Mouse (Mus musculus): ENCODE results near the gene Rybp. TPM values are rescaled to one million over a fixed set of nuclear protein-coding genes. Genes with fewer than 3 reads are reported as not detected.

Rybp gene
- polyA plus RNA-seq, 2 experiments: 17.2 to 59.0 TPM

- H3K4me1 ChIP-seq (ENCODE audit: control insufficient read depth, insufficient read depth, low read length): peaks cover 14% of the 10 kb centered on the region
- H3K27me3 ChIP-seq (ENCODE audit: control insufficient read depth, insufficient read depth, low read length): no peaks in the 10 kb centered on the region
- no peak for ATAC-seq (ENCODE audit: low FRiP score, low read depth)
- TF ChIP-seq POLR2A (IDR thresholded peaks at IDR 0.05; ENCODE audit: borderline replicate concordance, extremely low read depth, insufficient read depth, insufficient read length): no peak
- no peak overlapping the region for H3K4me3 ChIP-seq (replicated peaks; ENCODE audit: low read length)
- 91% methylated on average over 1 of the region's 1 CpGs for WGBS
- H3K9me3 ChIP-seq (ENCODE audit: control insufficient read depth, low read length): no peaks in the 10 kb centered on the region
- H3K36me3 ChIP-seq (ENCODE audit: control insufficient read depth, insufficient read depth, low read length): no peaks in the 10 kb centered on the region
- DNase-seq (ENCODE audit: low spot score): no peak
- H3K27ac ChIP-seq (replicated peaks; ENCODE audit: low read depth, low read length): no peak overlapping the region
- no peak overlapping the region for H3K4me2 ChIP-seq (replicated peaks; ENCODE audit: low read depth, low read length, severe bottlenecking)
- no peak overlapping the region for H3K9ac ChIP-seq (ENCODE audit: low read depth, low read length, severe bottlenecking)
Observed at GRCm38 (mm10) chr6:100259607-100260006, 27.7 kb downstream of the Rybp start.

GRCm38 (mm10) chr6:100258278-100258677, 29.0 kb downstream of the Rybp start:
- no peak for TF ChIP-seq POLR2A (IDR thresholded peaks at IDR 0.05; ENCODE audit: borderline replicate concordance, extremely low read depth, insufficient read depth, insufficient read length)
- DNase-seq (ENCODE audit: low spot score) (no peak), ATAC-seq (ENCODE audit: low FRiP score, low read depth) (no peak)
- Histone ChIP-seq H3K27ac (replicated peaks; ENCODE audit: low read depth, low read length) (no peak overlapping the region), H3K9me3 (ENCODE audit: control insufficient read depth, low read length) (no peaks in the 10 kb centered on the region), H3K36me3 (ENCODE audit: control insufficient read depth, insufficient read depth, low read length) (no peaks in the 10 kb centered on the region), H3K4me1 (ENCODE audit: control insufficient read depth, insufficient read depth, low read length) (peaks cover 17% of the 10 kb centered on the region), H3K4me2 (replicated peaks; ENCODE audit: low read depth, low read length, severe bottlenecking) (no peak overlapping the region), H3K9ac (ENCODE audit: low read depth, low read length, severe bottlenecking) (no peak overlapping the region), H3K4me3 (replicated peaks; ENCODE audit: low read length) (no peak overlapping the region), H3K27me3 (ENCODE audit: control insufficient read depth, insufficient read depth, low read length) (no peaks in the 10 kb centered on the region)

- Histone ChIP-seq H3K36me3 (ENCODE audit: control insufficient read depth, insufficient read depth, low read length) (no peaks in the 10 kb centered on the region), H3K9me3 (ENCODE audit: control insufficient read depth, low read length) (no peaks in the 10 kb centered on the region), H3K27me3 (ENCODE audit: control insufficient read depth, insufficient read depth, low read length) (no peaks in the 10 kb centered on the region), H3K4me1 (ENCODE audit: control insufficient read depth, insufficient read depth, low read length) (peaks cover 23% of the 10 kb centered on the region), H3K4me2 (replicated peaks; ENCODE audit: low read depth, low read length, severe bottlenecking) (no peak overlapping the region), H3K4me3 (replicated peaks; ENCODE audit: low read length) (no peak overlapping the region), H3K9ac (ENCODE audit: low read depth, low read length, severe bottlenecking) (no peak overlapping the region), H3K27ac (replicated peaks; ENCODE audit: low read depth, low read length) (no peak overlapping the region)
- TF ChIP-seq POLR2A (IDR thresholded peaks at IDR 0.05; ENCODE audit: borderline replicate concordance, extremely low read depth, insufficient read depth, insufficient read length): no peak
- WGBS: 53% methylated on average over 1 of the region's 1 CpGs
- ATAC-seq (ENCODE audit: low FRiP score, low read depth) (no peak), DNase-seq (ENCODE audit: low spot score) (no peak)
Observed at GRCm38 (mm10) chr6:100255411-100255810, 31.9 kb downstream of the Rybp start.

- no peak for TF ChIP-seq POLR2A (IDR thresholded peaks at IDR 0.05; ENCODE audit: borderline replicate concordance, extremely low read depth, insufficient read depth, insufficient read length)
- H3K9ac ChIP-seq (ENCODE audit: low read depth, low read length, severe bottlenecking): no peak overlapping the region
- no peaks in the 10 kb centered on the region for H3K36me3 ChIP-seq (ENCODE audit: control insufficient read depth, insufficient read depth, low read length)
- no peak overlapping the region for H3K4me3 ChIP-seq (replicated peaks; ENCODE audit: low read length)
- WGBS: 94% methylated on average over 1 of the region's 1 CpGs
- H3K27me3 ChIP-seq (ENCODE audit: control insufficient read depth, insufficient read depth, low read length): no peaks in the 10 kb centered on the region
- no peak overlapping the region for H3K27ac ChIP-seq (replicated peaks; ENCODE audit: low read depth, low read length)
- DNase-seq (ENCODE audit: low spot score) (no peak), ATAC-seq (ENCODE audit: low FRiP score, low read depth) (no peak)
- no peaks in the 10 kb centered on the region for H3K9me3 ChIP-seq (ENCODE audit: control insufficient read depth, low read length)
- H3K4me2 ChIP-seq (replicated peaks; ENCODE audit: low read depth, low read length, severe bottlenecking): no peak overlapping the region
- H3K4me1 ChIP-seq (ENCODE audit: control insufficient read depth, insufficient read depth, low read length): peaks cover 26% of the 10 kb centered on the region
Observed at GRCm38 (mm10) chr6:100254671-100255070, 32.6 kb downstream of the Rybp start.

- DNase-seq (ENCODE audit: low spot score): no peak
- Histone ChIP-seq H3K9ac (ENCODE audit: low read depth, low read length, severe bottlenecking) (no peak overlapping the region), H3K27ac (replicated peaks; ENCODE audit: low read depth, low read length) (no peak overlapping the region), H3K4me1 (ENCODE audit: control insufficient read depth, insufficient read depth, low read length) (no peaks in the 10 kb centered on the region; the same call in 1 of the 2 replicates), H3K27me3 (ENCODE audit: control insufficient read depth, insufficient read depth, low read length) (no peaks in the 10 kb centered on the region), H3K9me3 (ENCODE audit: control insufficient read depth, low read length) (no peaks in the 10 kb centered on the region), H3K4me3 (replicated peaks; ENCODE audit: low read length) (no peak overlapping the region), H3K36me3 (ENCODE audit: control insufficient read depth, insufficient read depth, low read length) (no peaks in the 10 kb centered on the region), H3K4me2 (replicated peaks; ENCODE audit: low read depth, low read length, severe bottlenecking) (no peak overlapping the region)
- TF ChIP-seq POLR2A (IDR thresholded peaks at IDR 0.05; ENCODE audit: borderline replicate concordance, extremely low read depth, insufficient read depth, insufficient read length): no peak
- WGBS: 57% methylated on average over 3 of the region's 3 CpGs
- ATAC-seq (ENCODE audit: low FRiP score, low read depth): no peak
Observed at GRCm38 (mm10) chr6:100244474-100244873, 42.8 kb downstream of the Rybp start.

GRCm38 (mm10) chr6:100235036-100235435, 52.2 kb downstream of the Rybp start:
- H3K4me3 ChIP-seq (replicated peaks; ENCODE audit: low read length): no peak overlapping the region
- peaks cover 22% of the 10 kb centered on the region for H3K4me1 ChIP-seq (ENCODE audit: control insufficient read depth, insufficient read depth, low read length)
- DNase-seq (ENCODE audit: low spot score) (no peak), ATAC-seq (ENCODE audit: low FRiP score, low read depth) (no peak)
- H3K9ac ChIP-seq (ENCODE audit: low read depth, low read length, severe bottlenecking): no peak overlapping the region
- H3K27ac ChIP-seq (replicated peaks; ENCODE audit: low read depth, low read length): no peak overlapping the region
- no peak for TF ChIP-seq POLR2A (IDR thresholded peaks at IDR 0.05; ENCODE audit: borderline replicate concordance, extremely low read depth, insufficient read depth, insufficient read length)
- no peak overlapping the region for H3K4me2 ChIP-seq (replicated peaks; ENCODE audit: low read depth, low read length, severe bottlenecking)
- H3K9me3 ChIP-seq (ENCODE audit: control insufficient read depth, low read length): no peaks in the 10 kb centered on the region
- no peaks in the 10 kb centered on the region for H3K27me3 ChIP-seq (ENCODE audit: control insufficient read depth, insufficient read depth, low read length)
- H3K36me3 ChIP-seq (ENCODE audit: control insufficient read depth, insufficient read depth, low read length): peaks cover 7% of the 10 kb centered on the region; the same call in 1 of the 2 replicates

All from limb, embryonic 14.5 days (tissue).